ENCODE assay signal across 6 mouse cellular contexts in the genomic region with DNA sequence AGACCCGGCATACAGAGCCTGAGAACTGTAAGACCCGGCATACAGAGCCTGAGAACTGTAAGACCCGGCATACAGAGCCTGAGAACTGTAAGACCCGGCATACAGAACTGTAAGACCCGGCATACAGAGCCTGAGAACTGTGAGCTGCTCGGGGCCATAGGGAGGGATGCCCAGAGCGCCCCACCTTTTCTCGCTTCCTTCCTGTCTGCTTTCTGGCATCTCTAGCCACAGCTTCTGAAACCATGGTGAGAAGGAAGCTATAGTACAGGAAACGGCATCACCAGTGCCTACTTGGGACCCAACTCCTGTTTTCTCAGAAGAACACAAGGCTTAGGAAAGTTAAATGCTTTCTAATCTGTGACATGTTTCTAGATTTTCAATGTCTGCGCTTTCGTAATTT. TPM values are rescaled to one million over a fixed set of nuclear protein-coding genes. Genes with fewer than 3 reads are reported as not detected.
DNase-seq lines count a peak whose midpoint lies in the region; ATAC-seq lines count a peak whose summit lies in the region.
"Not testable (repeated sequence)": the region's sequence is repeated elsewhere in the genome, so short reads cannot be mapped to it uniquely, and the experiment has no call there.

No protein-coding gene starts in this region.

- DNase-seq in B cell, adult 2 months = peak; percentile 20 to 28
- DNase-seq in naive thymus-derived CD4-positive, alpha-beta T cell, adult 2 months (ENCODE audit: low read depth) = peak; percentile 56
- peak; percentile 21 for DNase-seq in splenic B cell, adult 2 months (ENCODE audit: low read depth, low spot score)

- ATAC-seq in CD4-positive, CD25-positive, alpha-beta regulatory T cell, adult 4 months = peak; percentile 80
- peak; percentile 99 for ATAC-seq in activated CD4-positive, CD25-positive, alpha-beta regulatory T cell, adult 4 months
- ATAC-seq in inflammation-experienced regulatory T-cells, adult 6 months = peak; percentile 99

- H3K27me3 ChIP-seq in splenic B cell, adult 2 months (ENCODE audit: control insufficient read depth, insufficient read depth, low read length, poor library complexity, severe bottlenecking) = not testable (repeated sequence)

- not testable (repeated sequence) for H3K36me3 ChIP-seq in splenic B cell, adult 2 months (ENCODE audit: control insufficient read depth, insufficient read depth, low read length, poor library complexity, severe bottlenecking)

RNA-seq across cellular contexts. Expression of a gene that starts 19.8 kb away (rescaled TPM):
- 100 to 1,000 TPM in 1 of 2 experiments, 10 to 100 TPM in 1; 98.6 to 119 TPM for polyA plus RNA-seq in CD4-positive, CD25-positive, alpha-beta regulatory T cell, adult 4 months (2017; shearing (Covaris generic))
- 10 to 100 TPM; 59.9 to 65.4 TPM for polyA plus RNA-seq in activated CD4-positive, CD25-positive, alpha-beta regulatory T cell, adult 4 months (2017; shearing (Covaris generic))
- 10 to 100 TPM; 49.4 to 77.7 (median 74.5) TPM for polyA plus RNA-seq in inflammation-experienced regulatory T-cells, adult 6 months (2017; shearing (Covaris generic))

Comparison
In these comparisons a context has a peak if more than half of its experiments do, and no peak if none do; other contexts are left out.
1. Peak in every context shown above with its lines: DNase-seq and ATAC-seq.